Mouse (Mus musculus): ENCODE results near the gene Gm20388. TPM values are rescaled to one million over a fixed set of nuclear protein-coding genes. Genes with fewer than 3 reads are reported as not detected.

The Gm20388 gene
- polyA plus RNA-seq, 1 experiment, result 23.9 TPM

GRCm38 (mm10) chr8:120920527-120920926, 1009.9 kb downstream of the Gm20388 start:
- Histone ChIP-seq H3K4me1 (ENCODE audit: control insufficient read depth, insufficient read depth, low read length) (no peaks in the 10 kb centered on the region), H3K27ac (ENCODE audit: insufficient read depth, low read length) (no peak overlapping the region), H3K4me3 (ENCODE audit: insufficient read depth, low read length) (no peak overlapping the region)
- TF ChIP-seq CTCF (IDR thresholded peaks at IDR 0.05; ENCODE audit: extremely low read depth, insufficient read depth, low read length), result no peak
- no peak for TF ChIP-seq POLR2A (IDR thresholded peaks at IDR 0.05; ENCODE audit: extremely low read depth, insufficient read depth, low read length)

DNA sequence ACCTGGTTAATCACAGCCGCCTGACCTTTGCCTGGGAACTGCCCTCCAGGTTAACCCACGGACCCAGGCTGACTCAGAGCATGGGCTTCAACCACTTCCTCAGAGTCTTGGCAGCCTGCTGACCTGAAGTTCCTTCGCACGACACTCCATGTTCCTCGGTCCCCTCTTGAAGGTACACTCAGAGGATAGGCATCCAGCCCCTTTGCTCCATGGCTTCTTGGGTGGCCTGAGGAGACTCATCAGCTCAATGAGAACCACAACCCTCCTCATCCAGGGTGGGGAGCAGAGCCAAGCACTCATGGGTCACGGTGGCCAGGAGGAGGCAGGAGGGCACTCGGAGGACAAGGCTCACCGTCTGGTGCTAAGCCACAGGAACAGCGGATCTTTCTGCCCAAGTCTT, 1015.6 kb downstream of the Gm20388 start:
- H3K4me1 ChIP-seq (ENCODE audit: control insufficient read depth, insufficient read depth, low read length), result no peaks in the 10 kb centered on the region
- no peak for TF ChIP-seq CTCF (IDR thresholded peaks at IDR 0.05; ENCODE audit: extremely low read depth, insufficient read depth, low read length)
- TF ChIP-seq POLR2A (IDR thresholded peaks at IDR 0.05; ENCODE audit: extremely low read depth, insufficient read depth, low read length), result no peak
- H3K27ac ChIP-seq (ENCODE audit: insufficient read depth, low read length), result no peak overlapping the region
- H3K4me3 ChIP-seq (ENCODE audit: insufficient read depth, low read length), result no peak overlapping the region

DNA sequence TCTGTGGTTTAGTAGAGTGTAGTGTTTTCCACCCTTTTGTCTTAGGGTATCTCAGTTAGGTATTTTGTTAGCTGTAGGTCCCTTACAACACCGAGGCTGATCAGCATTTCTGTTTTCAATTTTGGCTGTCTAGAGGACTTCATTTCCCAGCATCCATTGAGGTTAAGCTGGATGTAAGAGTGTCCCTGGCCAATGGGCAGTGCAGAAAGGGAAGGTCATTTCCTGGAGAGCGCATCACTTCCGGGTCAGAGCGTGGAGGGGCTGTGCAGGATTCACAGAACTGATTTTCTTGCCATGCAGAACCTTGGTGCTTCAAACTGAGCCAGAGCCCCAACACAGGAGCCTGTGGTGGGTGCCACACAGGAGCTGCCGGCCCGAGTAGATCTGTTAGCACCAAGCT, 1017.4 kb downstream of the Gm20388 start:
- TF ChIP-seq POLR2A (IDR thresholded peaks at IDR 0.05; ENCODE audit: extremely low read depth, insufficient read depth, low read length) (no peak), CTCF (IDR thresholded peaks at IDR 0.05; ENCODE audit: extremely low read depth, insufficient read depth, low read length) (no peak)
- Histone ChIP-seq H3K4me3 (ENCODE audit: insufficient read depth, low read length) (no peak overlapping the region), H3K4me1 (ENCODE audit: control insufficient read depth, insufficient read depth, low read length) (no peaks in the 10 kb centered on the region), H3K27ac (ENCODE audit: insufficient read depth, low read length) (no peak overlapping the region)

- Histone ChIP-seq H3K27ac (ENCODE audit: insufficient read depth, low read length) (no peak overlapping the region), H3K4me3 (ENCODE audit: insufficient read depth, low read length) (no peak overlapping the region), H3K4me1 (ENCODE audit: control insufficient read depth, insufficient read depth, low read length) (no peaks in the 10 kb centered on the region)
- TF ChIP-seq CTCF (IDR thresholded peaks at IDR 0.05; ENCODE audit: extremely low read depth, insufficient read depth, low read length), result no peak
- no peak for TF ChIP-seq POLR2A (IDR thresholded peaks at IDR 0.05; ENCODE audit: extremely low read depth, insufficient read depth, low read length)
Measured at GRCm38 (mm10) chr8:120934596-120934995, 1024.0 kb downstream of the Gm20388 start.

DNA sequence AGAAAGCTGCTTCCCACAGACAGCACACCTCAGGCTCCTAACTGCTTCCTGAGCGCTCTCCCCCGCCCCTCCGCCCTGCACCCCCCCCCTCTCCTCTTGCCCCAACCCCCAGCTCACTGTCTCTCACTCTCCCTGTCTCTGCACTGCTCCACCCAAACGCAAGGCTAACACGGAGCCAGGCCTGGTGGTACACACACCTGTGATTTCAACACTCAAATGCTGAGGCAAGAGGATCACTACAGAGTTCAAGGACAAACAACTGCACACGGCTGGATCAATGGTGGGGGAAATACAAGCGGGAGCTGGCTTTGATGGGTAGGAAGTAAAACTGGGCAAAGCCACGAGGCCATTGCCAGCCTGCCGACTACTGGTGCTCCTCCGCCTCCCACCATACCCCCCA, 1026.0 kb downstream of the Gm20388 start:
- TF ChIP-seq POLR2A (IDR thresholded peaks at IDR 0.05; ENCODE audit: extremely low read depth, insufficient read depth, low read length) (no peak), CTCF (IDR thresholded peaks at IDR 0.05; ENCODE audit: extremely low read depth, insufficient read depth, low read length) (no peak)
- no peak overlapping the region for H3K4me3 ChIP-seq (ENCODE audit: insufficient read depth, low read length)
- H3K27ac ChIP-seq (ENCODE audit: insufficient read depth, low read length), result no peak overlapping the region
- no peaks in the 10 kb centered on the region for H3K4me1 ChIP-seq (ENCODE audit: control insufficient read depth, insufficient read depth, low read length)

DNA sequence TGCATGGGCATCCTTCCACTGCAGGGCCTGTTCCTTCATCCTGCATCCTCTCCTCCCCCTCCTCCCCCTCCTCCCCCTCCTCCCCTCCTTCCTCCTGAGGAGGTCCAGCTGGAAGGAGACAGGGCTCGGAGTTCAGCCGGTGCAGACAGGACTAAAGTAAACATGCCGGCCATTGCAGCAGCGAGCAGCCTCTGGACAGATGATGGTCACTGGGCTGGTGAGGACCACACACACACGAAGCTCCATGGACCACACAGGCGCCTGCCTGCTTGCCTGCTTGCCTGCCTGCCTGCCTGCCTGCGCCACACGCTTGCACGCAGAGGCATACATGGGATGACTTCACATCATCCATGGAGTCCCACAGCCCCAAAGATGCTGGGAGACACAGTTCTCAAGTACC, 1026.8 kb downstream of the Gm20388 start:
- Histone ChIP-seq H3K4me3 (ENCODE audit: insufficient read depth, low read length) (no peak overlapping the region), H3K27ac (ENCODE audit: insufficient read depth, low read length) (no peak overlapping the region), H3K4me1 (ENCODE audit: control insufficient read depth, insufficient read depth, low read length) (no peaks in the 10 kb centered on the region)
- TF ChIP-seq CTCF (IDR thresholded peaks at IDR 0.05; ENCODE audit: extremely low read depth, insufficient read depth, low read length) (no peak), POLR2A (IDR thresholded peaks at IDR 0.05; ENCODE audit: extremely low read depth, insufficient read depth, low read length) (no peak)

GRCm38 (mm10) chr8:120940287-120940686, 1029.6 kb downstream of the Gm20388 start:
- Histone ChIP-seq H3K27ac (ENCODE audit: insufficient read depth, low read length) (no peak overlapping the region), H3K4me1 (ENCODE audit: control insufficient read depth, insufficient read depth, low read length) (no peaks in the 10 kb centered on the region), H3K4me3 (ENCODE audit: insufficient read depth, low read length) (no peak overlapping the region)
- TF ChIP-seq CTCF (IDR thresholded peaks at IDR 0.05; ENCODE audit: extremely low read depth, insufficient read depth, low read length) (no peak), POLR2A (IDR thresholded peaks at IDR 0.05; ENCODE audit: extremely low read depth, insufficient read depth, low read length) (no peak)

- no peak overlapping the region for H3K27ac ChIP-seq (ENCODE audit: insufficient read depth, low read length)
- no peaks in the 10 kb centered on the region for H3K4me1 ChIP-seq (ENCODE audit: control insufficient read depth, insufficient read depth, low read length)
- TF ChIP-seq CTCF (IDR thresholded peaks at IDR 0.05; ENCODE audit: extremely low read depth, insufficient read depth, low read length) (no peak), POLR2A (IDR thresholded peaks at IDR 0.05; ENCODE audit: extremely low read depth, insufficient read depth, low read length) (no peak)
- no peak overlapping the region for H3K4me3 ChIP-seq (ENCODE audit: insufficient read depth, low read length)
Measured at GRCm38 (mm10) chr8:120947240-120947639, 1036.6 kb downstream of the Gm20388 start.

DNA sequence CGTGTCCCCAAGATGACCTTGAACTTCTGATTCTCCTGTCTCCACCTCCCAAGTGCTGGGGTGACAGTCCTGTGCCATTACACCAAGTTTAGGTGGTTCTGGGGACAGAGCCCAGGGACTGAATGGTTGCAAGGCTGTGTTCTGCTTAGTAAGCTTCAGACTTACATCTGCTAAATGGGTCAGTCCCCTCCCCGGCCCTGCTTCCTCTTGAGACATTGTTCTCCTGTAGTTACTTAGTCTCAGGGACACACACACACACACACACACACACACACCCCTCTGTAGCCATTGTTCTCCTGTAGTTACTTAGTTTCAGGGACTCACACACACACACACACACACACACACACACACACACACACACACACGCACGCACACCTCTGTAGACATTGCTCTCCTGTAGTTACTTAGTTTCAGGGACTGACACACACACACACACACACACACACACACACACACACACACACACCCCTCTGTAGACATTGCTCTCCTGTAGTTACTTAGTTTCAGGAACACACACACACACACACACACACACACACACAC, 1037.5 kb downstream of the Gm20388 start:
- Histone ChIP-seq H3K4me1 (ENCODE audit: control insufficient read depth, insufficient read depth, low read length) (no peaks in the 10 kb centered on the region), H3K4me3 (ENCODE audit: insufficient read depth, low read length) (no peak overlapping the region), H3K27ac (ENCODE audit: insufficient read depth, low read length) (no peak overlapping the region)
- TF ChIP-seq CTCF (IDR thresholded peaks at IDR 0.05; ENCODE audit: extremely low read depth, insufficient read depth, low read length), result no peak
- TF ChIP-seq POLR2A (IDR thresholded peaks at IDR 0.05; ENCODE audit: extremely low read depth, insufficient read depth, low read length), result no peak

DNA sequence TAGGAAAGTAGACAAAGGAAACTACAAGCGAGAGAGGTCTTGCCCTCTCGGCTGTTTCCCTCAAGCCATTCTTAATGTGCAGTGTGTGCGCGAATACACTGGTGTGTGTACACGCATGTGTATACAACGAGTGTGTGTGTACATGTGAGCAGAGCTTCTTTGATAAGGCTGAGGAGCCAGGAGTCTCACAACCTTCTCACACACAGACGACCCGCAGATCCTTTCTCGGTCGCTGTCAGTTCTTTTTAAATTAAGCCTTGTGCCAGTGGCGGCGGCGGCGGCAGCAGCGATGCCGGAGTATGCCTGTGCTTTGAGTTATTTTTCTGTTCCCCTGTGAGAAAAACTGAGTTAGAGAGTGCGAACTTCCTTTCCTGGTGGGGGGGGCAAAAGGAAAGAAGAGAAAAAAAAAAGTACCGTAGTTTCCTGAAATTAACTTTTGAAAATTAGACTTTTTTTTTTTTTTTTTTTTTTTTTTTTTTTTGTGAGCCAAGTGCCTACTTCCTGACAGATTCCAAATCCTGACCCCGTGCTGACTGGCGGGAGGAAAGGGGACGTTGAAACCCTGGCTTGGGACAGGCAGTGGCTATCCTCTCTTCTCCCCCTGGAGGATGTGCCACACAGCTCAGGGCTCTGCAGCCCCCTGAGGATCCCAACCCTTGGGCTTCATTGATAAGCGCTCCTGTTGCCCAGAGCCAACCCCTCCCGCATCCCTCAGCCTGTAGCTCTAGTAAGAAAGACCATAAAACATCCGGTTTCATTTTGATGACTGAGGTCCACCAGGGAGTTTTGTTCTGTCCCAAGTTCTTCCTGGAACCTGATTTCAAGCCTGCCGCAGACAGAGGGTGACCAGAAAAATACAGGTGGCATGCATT, 1038.2 kb downstream of the Gm20388 start:
- no peak for TF ChIP-seq POLR2A (IDR thresholded peaks at IDR 0.05; ENCODE audit: extremely low read depth, insufficient read depth, low read length)
- TF ChIP-seq CTCF (IDR thresholded peaks at IDR 0.05; ENCODE audit: extremely low read depth, insufficient read depth, low read length), result no peak
- H3K4me1 ChIP-seq (ENCODE audit: control insufficient read depth, insufficient read depth, low read length), result no peaks in the 10 kb centered on the region
- H3K4me3 ChIP-seq (ENCODE audit: insufficient read depth, low read length), result no peak overlapping the region
- H3K27ac ChIP-seq (ENCODE audit: insufficient read depth, low read length), result no peak overlapping the region

Data from cortical plate, adult 2 months (tissue).